Mouse (Mus musculus) adrenal gland, adult 18-20 months (tissue): ENCODE results near the gene Ccdc153. TPM values are rescaled to one million over a fixed set of nuclear protein-coding genes. Genes with fewer than 3 reads are reported as not detected.

ENCODE experiments used
- DNase-seq, 2 experiments: peaks; one replicate each; pipeline ENCODE4 v3.0.0; 2021 to 2022; ENCODE audit warnings: low spot score in 2 of 2
- total RNA-seq, 2 experiments: library from RNA; stranded (reverse); gene quantifications; 1 replicate in 1 of 2; 2 replicates in 1 of 2; pipeline ENCODE4 v1.2.3; 2021

The Ccdc153 gene
- total RNA-seq, 2 experiments from 2014 or later = 2.8 to 5.3 TPM

- DNase-seq = no peak
These were observed 1.8 kb upstream of the Ccdc153 start for GRCm38 (mm10) chr9:44238501-44239190.

- peak in 1 of 2 experiments; percentile 46 for DNase-seq
These were observed 1.0 kb upstream of the Ccdc153 start for GRCm38 (mm10) chr9:44239447-44239846.

- peak in 1 of 2 experiments; percentile 40 for DNase-seq
These were observed 435 bp downstream of the Ccdc153 start for GRCm38 (mm10) chr9:44240911-44241310.

- no peak for DNase-seq
These were observed 942 bp downstream of the Ccdc153 start for GRCm38 (mm10) chr9:44241418-44241817.

GRCm38 (mm10) chr9:44243621-44244020, 3.1 kb downstream of the Ccdc153 start:
- no peak for DNase-seq

GRCm38 (mm10) chr9:44247907-44248306, 7.4 kb downstream of the Ccdc153 start:
- DNase-seq = no peak

GRCm38 (mm10) chr9:44249181-44250146, 9.0 kb downstream of the Ccdc153 start:
- DNase-seq = peak; percentile 58 to 61

GRCm38 (mm10) chr9:44250445-44250844, 10.0 kb downstream of the Ccdc153 start:
- DNase-seq = no peak

GRCm38 (mm10) chr9:44251314-44251713, 10.8 kb downstream of the Ccdc153 start, which contains the start of gene Pdzd3:
Gene Pdzd3 (minus strand): TSS chr9:44251471.
- no peak for DNase-seq

GRCm38 (mm10) chr9:44253441-44253840, 13.0 kb downstream of the Ccdc153 start:
- DNase-seq = no peak

- no peak for DNase-seq
These were observed 14.1 kb downstream of the Ccdc153 start for GRCm38 (mm10) chr9:44254508-44255135.

- DNase-seq = no peak
These were observed 14.7 kb downstream of the Ccdc153 start for GRCm38 (mm10) chr9:44255136-44255521.

GRCm38 (mm10) chr9:44256213-44256612, 15.7 kb downstream of the Ccdc153 start:
- no peak for DNase-seq

- no peak for DNase-seq
These were observed 18.5 kb downstream of the Ccdc153 start for GRCm38 (mm10) chr9:44259014-44259413.

GRCm38 (mm10) chr9:44261388-44261787, 20.9 kb downstream of the Ccdc153 start:
- no peak for DNase-seq

GRCm38 (mm10) chr9:44266478-44267226, 26.2 kb downstream of the Ccdc153 start:
- no peak for DNase-seq

GRCm38 (mm10) chr9:44267319-44268026, 27.0 kb downstream of the Ccdc153 start:
- no peak for DNase-seq

- DNase-seq = peak; percentile 93
These were observed 27.5 kb downstream of the Ccdc153 start for GRCm38 (mm10) chr9:44268027-44268360.

- DNase-seq = no peak
These were observed 28.0 kb downstream of the Ccdc153 start, which contains the start of gene Nlrx1 for GRCm38 (mm10) chr9:44268432-44268831. Gene Nlrx1 (minus strand): TSS chr9:44268599.

GRCm38 (mm10) chr9:44269077-44269476, 28.6 kb downstream of the Ccdc153 start:
- DNase-seq = no peak
